Mouse (Mus musculus) MEL (cell line): Measurements from ENCODE around the gene Myl4. TPM values are rescaled to one million over a fixed set of nuclear protein-coding genes. Genes with fewer than 3 reads are reported as not detected.

ENCODE experiments used
- DNase-seq: peaks from one replicate; pipeline ENCODE4 v3.0.0; 2011; ENCODE audit warnings: low read depth, low spot score
- H3K27ac ChIP-seq: 2 replicates; pipeline ENCODE4 v1.5.1; 2012; ENCODE audit warnings: low read depth, mild to moderate bottlenecking, control low read depth, low read length, moderate library complexity; ENCODE audit not compliant: control insufficient read depth
- H3K27me3 ChIP-seq, 2 experiments: fragments of 150-350 bp in 1 of 2; sonication (generic) in 1 of 2; 2 replicates each; pipeline ENCODE4 v1.6.1; 2012; ENCODE audit warnings: low read length in 2 of 2, mild to moderate bottlenecking in 2 of 2, improper control_type of control experiment in 1 of 2, moderate library complexity in 1 of 2; ENCODE audit not compliant: insufficient read depth in 2 of 2, control insufficient read depth in 1 of 2
- H3K36me3 ChIP-seq, 2 experiments: 2 replicates each; pipeline ENCODE4 v1.6.1; 2012 to 2014; ENCODE audit warnings: low read length in 2 of 2, improper control_type of control experiment in 1 of 2, inconsistent platforms in 1 of 2, mild to moderate bottlenecking in 1 of 2; ENCODE audit not compliant: insufficient read depth in 2 of 2, control insufficient read depth in 1 of 2
- H3K4me1 ChIP-seq, 2 experiments: fragments of 150-350 bp in 1 of 2; sonication (generic) in 1 of 2; 2 replicates each; pipeline ENCODE4 v1.6.1; 2012; ENCODE audit warnings: low read length in 2 of 2, improper control_type of control experiment in 1 of 2, mild to moderate bottlenecking in 1 of 2; ENCODE audit not compliant: insufficient read depth in 2 of 2, control insufficient read depth in 1 of 2
- H3K4me3 ChIP-seq, 2 experiments: fragments of 150-350 bp in 1 of 2; sonication (generic) in 1 of 2; 2 replicates each; pipeline ENCODE4 v1.5.1; 2012; ENCODE audit warnings: low read depth in 2 of 2, low read length in 2 of 2, mild to moderate bottlenecking in 2 of 2, moderate library complexity in 2 of 2, control low read depth in 1 of 2, improper control_type of control experiment in 1 of 2; ENCODE audit not compliant: control insufficient read depth in 1 of 2, insufficient read depth in 1 of 2
- H3K79me2 ChIP-seq: 2 replicates; pipeline ENCODE4 v1.6.1; 2012; ENCODE audit warnings: mild to moderate bottlenecking, low read length, moderate library complexity; ENCODE audit not compliant: control insufficient read depth, poor library complexity, insufficient read depth
- H3K9ac ChIP-seq: 2 replicates; pipeline ENCODE4 v1.6.1; 2012; ENCODE audit warnings: low read depth, mild to moderate bottlenecking, control low read depth, low read length, moderate library complexity; ENCODE audit not compliant: control insufficient read depth, poor library complexity, severe bottlenecking
- H3K9me3 ChIP-seq: fragments of 150-350 bp; sonication (generic); replicated peaks from 2 replicates; pipeline ENCODE4 v1.6.1; 2012; ENCODE audit warnings: mild to moderate bottlenecking, low read length, improper control_type of control experiment, moderate library complexity; ENCODE audit not compliant: insufficient read depth
- BHLHE40 ChIP-seq: IDR thresholded peaks from 2 replicates; pipeline ENCODE4 v1.6.1; 2012; ENCODE audit warnings: low read depth, mild to moderate bottlenecking, inconsistent platforms, low read length, improper control_type of control experiment, borderline replicate concordance
- CHD1 ChIP-seq: IDR thresholded peaks from 2 replicates; pipeline ENCODE4 v1.6.1; 2012; ENCODE audit warnings: low read depth, mild to moderate bottlenecking, inconsistent platforms, low read length, improper control_type of control experiment
- CHD2 ChIP-seq: IDR thresholded peaks from 2 replicates; pipeline ENCODE4 v1.6.1; 2011; ENCODE audit warnings: low read length, improper control_type of control experiment
- CTCF ChIP-seq, 3 experiments: IDR thresholded peaks in 2 of 3; conservative IDR thresholded peaks in 1 of 3; 2 replicates each; pipeline ENCODE4 v1.5.1; 2011 to 2012; ENCODE audit warnings: low read length in 3 of 3, low read depth in 2 of 3, mild to moderate bottlenecking in 2 of 3, improper control_type of control experiment in 1 of 3, inconsistent platforms in 1 of 3, mixed read lengths in 1 of 3, moderate library complexity in 1 of 3; ENCODE audit not compliant: control insufficient read depth in 1 of 3, insufficient read depth in 1 of 3, poor library complexity in 1 of 3, severe bottlenecking in 1 of 3
- E2F4 ChIP-seq: IDR thresholded peaks from 2 replicates; pipeline ENCODE4 v1.6.1; 2011; ENCODE audit warnings: low read depth, low read length, improper control_type of control experiment, borderline replicate concordance
- ELF1 ChIP-seq: IDR thresholded peaks from 2 replicates; pipeline ENCODE4 v1.6.1; 2014; ENCODE audit warnings: low read depth, mild to moderate bottlenecking, inconsistent platforms, low read length, improper control_type of control experiment, moderate library complexity
- EP300 ChIP-seq, 2 experiments: IDR thresholded peaks; 2 replicates each; pipeline ENCODE4 v1.6.1; 2011; ENCODE audit warnings: improper control_type of control experiment in 2 of 2, low read length in 2 of 2, low read depth in 1 of 2, mild to moderate bottlenecking in 1 of 2
- ETS1 ChIP-seq: IDR thresholded peaks from 2 replicates; pipeline ENCODE4 v1.6.1; 2012; ENCODE audit warnings: low read depth, mild to moderate bottlenecking, inconsistent platforms, low read length, improper control_type of control experiment, moderate library complexity
- HCFC1 ChIP-seq: IDR thresholded peaks from 2 replicates; pipeline ENCODE4 v1.6.1; 2012; ENCODE audit warnings: low read depth, mild to moderate bottlenecking, inconsistent platforms, low read length, improper control_type of control experiment, moderate library complexity
- KAT2A ChIP-seq: conservative IDR thresholded peaks from 2 replicates; pipeline ENCODE4 v1.6.1; 2012; ENCODE audit warnings: low read depth, low read length, improper control_type of control experiment, inconsistent platforms
- MAZ ChIP-seq: IDR thresholded peaks from 2 replicates; pipeline ENCODE4 v1.6.1; 2012; ENCODE audit warnings: low read depth, mild to moderate bottlenecking, inconsistent platforms, low read length, improper control_type of control experiment
- MXI1 ChIP-seq: IDR thresholded peaks from 2 replicates; pipeline ENCODE4 v1.6.1; 2011; ENCODE audit warnings: mild to moderate bottlenecking, low read depth, low read length, improper control_type of control experiment
- MYC ChIP-seq: IDR thresholded peaks from 2 replicates; pipeline ENCODE4 v1.6.1; 2011; ENCODE audit warnings: low read depth, mild to moderate bottlenecking, low read length, improper control_type of control experiment, moderate library complexity
- NELFE ChIP-seq: IDR thresholded peaks from 2 replicates; pipeline ENCODE4 v1.6.1; 2011; ENCODE audit warnings: low read depth, low read length, improper control_type of control experiment
- POLR2A ChIP-seq, 2 experiments: IDR thresholded peaks; 2 replicates each; pipeline ENCODE4 v1.6.1; 2011 to 2012; ENCODE audit warnings: low read length in 2 of 2, mild to moderate bottlenecking in 2 of 2, control low read depth in 1 of 2, improper control_type of control experiment in 1 of 2, low read depth in 1 of 2, moderate library complexity in 1 of 2; ENCODE audit not compliant: control insufficient read depth in 1 of 2, insufficient read depth in 1 of 2, poor library complexity in 1 of 2
- POLR2AphosphoS2 ChIP-seq: IDR thresholded peaks from 2 replicates; pipeline ENCODE4 v1.6.1; 2011; ENCODE audit warnings: low read length, improper control_type of control experiment
- POLR2AphosphoS5 ChIP-seq: IDR thresholded peaks from 2 replicates; pipeline ENCODE4 v1.6.1; 2012; ENCODE audit warnings: low read depth, borderline replicate concordance, mild to moderate bottlenecking, inconsistent platforms, low read length, moderate library complexity, mixed read lengths
- RCOR1 ChIP-seq: IDR thresholded peaks from 2 replicates; pipeline ENCODE4 v1.6.1; 2012; ENCODE audit warnings: low read depth, mild to moderate bottlenecking, inconsistent platforms, low read length, improper control_type of control experiment
- SIN3A ChIP-seq: IDR thresholded peaks from 2 replicates; pipeline ENCODE4 v1.6.1; 2012; ENCODE audit warnings: low read length, improper control_type of control experiment, inconsistent platforms
- TBP ChIP-seq: IDR thresholded peaks from 2 replicates; pipeline ENCODE4 v1.8.0; 2011; ENCODE audit warnings: low read depth, low read length, improper control_type of control experiment
- TCF12 ChIP-seq: IDR thresholded peaks from 2 replicates; pipeline ENCODE4 v1.6.1; 2014; ENCODE audit warnings: low read depth, mild to moderate bottlenecking, inconsistent platforms, low read length, improper control_type of control experiment, moderate library complexity
- UBTF ChIP-seq: IDR thresholded peaks from 2 replicates; pipeline ENCODE4 v1.6.1; 2012; ENCODE audit warnings: low read depth, mild to moderate bottlenecking, inconsistent platforms, low read length, improper control_type of control experiment, moderate library complexity, borderline replicate concordance; ENCODE audit not compliant: insufficient read depth
- ZKSCAN1 ChIP-seq: IDR thresholded peaks from 2 replicates; pipeline ENCODE4 v1.6.1; 2012; ENCODE audit warnings: low read depth, mild to moderate bottlenecking, inconsistent platforms, low read length, improper control_type of control experiment, moderate library complexity
- ZMIZ1 ChIP-seq: IDR thresholded peaks from 2 replicates; pipeline ENCODE4 v1.6.1; 2012; ENCODE audit warnings: low read depth, mild to moderate bottlenecking, inconsistent platforms, low read length, improper control_type of control experiment, moderate library complexity
- polyA plus RNA-seq, 2 experiments: library from polyadenylated mRNA; stranded (reverse) in 1 of 2; unstranded in 1 of 2; fragments of >175 nt in 1 of 2; fragments of >200 nt in 1 of 2; gene quantifications; 2 replicates each; pipeline versions ENCODE4 v1.2.1 to v1.2.4; 2012; ENCODE audit warnings: low replicate concordance in 2 of 2, low read depth in 1 of 2; ENCODE audit not compliant: insufficient read length in 2 of 2, insufficient read depth in 1 of 2, missing spikeins in 1 of 2
- total RNA-seq: library from RNA; depleted of rRNA; stranded (reverse); fragments of 300-350 nt; gene quantifications from 2 replicates; pipeline ENCODE4 v1.2.3, GENCODE M21; 2012

The Myl4 gene
- total and polyA plus RNA-seq, 3 experiments: 0.29 to 1.3 TPM; not detected in 1

DNA sequence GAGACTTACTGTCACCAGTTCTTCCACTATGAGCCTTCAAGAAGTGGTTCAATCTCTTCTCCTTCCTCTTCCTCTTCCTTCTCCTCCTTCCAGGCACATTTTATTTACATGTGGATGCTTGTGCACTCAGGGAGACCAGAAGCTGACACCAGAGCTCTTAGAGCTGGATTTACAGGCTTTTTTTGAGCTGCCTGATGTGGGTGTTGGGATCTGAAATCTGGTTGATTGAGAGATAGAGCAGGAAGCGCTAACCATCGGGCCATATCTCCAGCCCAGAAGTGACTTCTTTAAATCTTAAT is 31.8 kb downstream of the Myl4 start:
- Histone ChIP-seq H3K9me3 (no peaks in the 10 kb centered on the region), H3K4me3 (no peak overlapping the region), H3K4me1 (no peaks in the 10 kb centered on the region), H3K79me2 (no peaks in the 10 kb centered on the region), H3K9ac (no peak overlapping the region), H3K27ac (no peak overlapping the region), H3K27me3 (no peaks in the 10 kb centered on the region; a peak in 1 of 4 replicates), H3K36me3 (no peaks in the 10 kb centered on the region)
- no peak for DNase-seq
- TF ChIP-seq BHLHE40: no peak
- TF ChIP-seq ZMIZ1: no peak
- TF ChIP-seq NELFE: no peak
- TF ChIP-seq TCF12: no peak
- TF ChIP-seq ETS1: no peak
- TF ChIP-seq HCFC1: no peak
- no peak for TF ChIP-seq E2F4
- no peak for TF ChIP-seq EP300 (IDR thresholded peaks at IDR 0.05; ENCODE audit: low read depth in 1 of 2, low read length in 2 of 2)
- TF ChIP-seq RCOR1: no peak
- TF ChIP-seq CHD1: no peak
- TF ChIP-seq SIN3A: no peak
- no peak for TF ChIP-seq MAZ
- TF ChIP-seq POLR2AphosphoS5: no peak

DNA sequence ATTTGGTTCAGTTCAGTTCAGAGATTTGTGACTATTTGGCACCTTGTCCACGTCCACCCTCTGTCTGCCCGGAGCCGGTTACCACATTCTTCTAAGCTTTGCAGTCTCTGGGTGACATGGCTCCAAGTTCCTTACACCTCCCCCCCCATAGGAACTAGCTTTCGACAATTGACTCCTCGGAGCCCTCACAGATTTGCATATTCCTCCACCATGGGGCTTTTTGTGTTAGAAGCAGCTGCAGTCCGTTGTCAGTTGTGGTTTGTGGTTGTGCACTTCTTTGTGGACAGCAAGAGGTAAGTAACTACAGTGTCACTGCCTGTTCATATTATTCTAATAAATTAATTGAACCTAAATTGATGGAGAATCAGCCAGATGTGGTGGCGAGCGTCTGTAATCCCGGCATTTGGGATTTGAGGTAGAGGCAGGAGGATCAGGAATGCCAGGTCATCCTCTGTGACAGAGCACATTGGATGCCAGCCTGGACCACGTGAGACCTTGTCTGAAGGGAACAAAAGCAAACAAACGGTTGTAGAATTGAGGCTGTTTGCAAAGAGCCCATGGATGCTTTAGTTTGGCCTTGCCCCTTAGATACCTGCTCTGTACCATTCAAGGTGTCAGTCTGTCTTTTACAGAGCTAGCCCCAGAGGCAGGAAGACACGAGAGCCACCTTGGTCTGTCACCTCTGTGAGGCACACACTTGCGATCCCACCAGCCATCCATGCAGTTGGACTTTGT is 32.3 kb downstream of the Myl4 start:
- Histone ChIP-seq H3K27ac (no peak overlapping the region), H3K27me3 (no peaks in the 10 kb centered on the region), H3K36me3 (no peaks in the 10 kb centered on the region), H3K4me3 (no peak overlapping the region), H3K79me2 (no peaks in the 10 kb centered on the region), H3K9ac (no peak overlapping the region), H3K4me1 (no peaks in the 10 kb centered on the region), H3K9me3 (no peaks in the 10 kb centered on the region)
- no peak for TF ChIP-seq MAZ
- no peak for TF ChIP-seq CTCF (IDR thresholded peaks at IDR 0.05 in 2 of 3, conservative IDR thresholded peaks at IDR 0.05 in 1 of 3; ENCODE audit: control insufficient read depth in 1 of 3, insufficient read depth in 1 of 3, low read depth in 2 of 3, low read length in 3 of 3, poor library complexity in 1 of 3, severe bottlenecking in 1 of 3)
- TF ChIP-seq ZKSCAN1: no peak
- TF ChIP-seq POLR2AphosphoS2: no peak
- no peak for TF ChIP-seq MXI1
- no peak for TF ChIP-seq ELF1
- no peak for TF ChIP-seq ZMIZ1
- TF ChIP-seq UBTF: no peak
- no peak for TF ChIP-seq NELFE
- TF ChIP-seq E2F4: no peak
- TF ChIP-seq POLR2A (IDR thresholded peaks at IDR 0.05; ENCODE audit: control insufficient read depth in 1 of 2, insufficient read depth in 1 of 2, low read depth in 1 of 2, low read length in 2 of 2, poor library complexity in 1 of 2): no peak
- no peak for TF ChIP-seq MYC
- no peak for TF ChIP-seq KAT2A
- no peak for TF ChIP-seq CHD2
- TF ChIP-seq TBP: no peak
- DNase-seq: no peak
